ENCODE assay signal across 9 mouse cellular contexts in genomic region chr14:123627180-123627562, GRCm38 (mm10). TPM values are rescaled to one million over a fixed set of nuclear protein-coding genes. Genes with fewer than 3 reads are reported as not detected.
DNase-seq lines count a peak whose midpoint lies in the region; ATAC-seq and TF ChIP-seq lines count a peak whose summit lies in the region.
"Had no signal": no experiment of that assay in that cellular context is flagged by ENCODE, and none has a peak within 500 bp of the region (broad histone marks: within the 10 kb centered on the region; RNA-seq: fewer than 3 reads in every experiment).

No protein-coding gene starts in this region.

- WGBS in heart, postnatal 0 days, result 65% methylated on average over 3 of the region's 3 CpGs
- 47% methylated on average over 3 of the region's 3 CpGs for WGBS in embryonic facial prominence, embryonic 10.5 days
- 44% methylated on average over 3 of the region's 3 CpGs for WGBS in forebrain, postnatal 0 days
- WGBS in midbrain, embryonic 12.5 days, result 46% methylated on average over 3 of the region's 3 CpGs
- 73% methylated on average over 3 of the region's 3 CpGs for WGBS in thymus, adult 2 months

- H3K27ac ChIP-seq in heart, postnatal 0 days (ENCODE audit: low read depth), result no peak overlapping the region
- H3K27ac ChIP-seq in embryonic facial prominence, embryonic 10.5 days (replicated peaks), result peak overlapping the region; percentile 74
- peak overlapping the region; percentile 82 for H3K27ac ChIP-seq in forebrain, postnatal 0 days (ENCODE audit: low read depth, low read length)
- peak overlapping the region; percentile 60; the same call in 1 of the 2 replicates for H3K27ac ChIP-seq in midbrain, embryonic 12.5 days (replicated peaks)
- no peak overlapping the region for H3K27ac ChIP-seq in thymus, adult 2 months (ENCODE audit: control insufficient read depth, insufficient read depth, low read length)

- no peak overlapping the region for H3K9ac ChIP-seq in heart, postnatal 0 days (replicated peaks; ENCODE audit: low read depth, low read length)
- H3K9ac ChIP-seq in forebrain, postnatal 0 days, result peak overlapping the region; percentile 95
- peak overlapping the region; percentile 71 for H3K9ac ChIP-seq in midbrain, embryonic 12.5 days (replicated peaks)

- H3K9me3 ChIP-seq in heart, postnatal 0 days (replicated peaks; ENCODE audit: control insufficient read depth, low read length), result no peaks in the 10 kb centered on the region
- no peaks in the 10 kb centered on the region for H3K9me3 ChIP-seq in embryonic facial prominence, embryonic 10.5 days
- no peaks in the 10 kb centered on the region for H3K9me3 ChIP-seq in forebrain, postnatal 0 days (ENCODE audit: low read length)
- no peaks in the 10 kb centered on the region for H3K9me3 ChIP-seq in midbrain, embryonic 12.5 days

- peaks cover 4% of the 10 kb centered on the region; the same call in 1 of the 2 replicates for H3K27me3 ChIP-seq in heart, postnatal 0 days (ENCODE audit: control insufficient read depth, insufficient read depth, low read length)
- H3K27me3 ChIP-seq in embryonic facial prominence, embryonic 10.5 days (replicated peaks; ENCODE audit: low read depth, poor library complexity, severe bottlenecking), result peaks cover 20% of the 10 kb centered on the region
- H3K27me3 ChIP-seq in forebrain, postnatal 0 days (ENCODE audit: insufficient read depth, low read length), result no peaks in the 10 kb centered on the region
- H3K27me3 ChIP-seq in midbrain, embryonic 12.5 days, result peaks cover 4% of the 10 kb centered on the region; the same call in 1 of the 2 replicates
- no peaks in the 10 kb centered on the region for H3K27me3 ChIP-seq in thymus, adult 2 months (ENCODE audit: control insufficient read depth, insufficient read depth, low read length)

- ATAC-seq in heart, postnatal 0 days (ENCODE audit: insufficient read depth, low read depth), result no peak
- ATAC-seq in forebrain, postnatal 0 days, result no peak
- ATAC-seq in midbrain, embryonic 12.5 days (ENCODE audit: low FRiP score, low read depth), result no peak
- no peak for ATAC-seq in monocyte, adult 5-6 weeks (replicated peaks; ENCODE audit: insufficient number of reproducible peaks, low FRiP score, low TSS enrichment, poor library complexity, severe bottlenecking)

- TF ChIP-seq EP300 in heart, postnatal 0 days (IDR thresholded peaks at IDR 0.05; ENCODE audit: low read depth), result no peak

- H3K4me1 ChIP-seq in heart, postnatal 0 days (ENCODE audit: control insufficient read depth, insufficient read depth), result no peaks in the 10 kb centered on the region
- H3K4me1 ChIP-seq in embryonic facial prominence, embryonic 10.5 days, result peaks cover 12% of the 10 kb centered on the region
- 0 out of 2 replicates have a peak, but pooled peaks cover 4% of the 10 kb centered on the region for H3K4me1 ChIP-seq in forebrain, postnatal 0 days (ENCODE audit: insufficient read depth)
- H3K4me1 ChIP-seq in midbrain, embryonic 12.5 days, result peaks cover 17% of the 10 kb centered on the region
- H3K4me1 ChIP-seq in thymus, adult 2 months (replicated peaks; ENCODE audit: control insufficient read depth, insufficient read depth, low read length), result no peaks in the 10 kb centered on the region

- no peak for TF ChIP-seq POLR2A in thymus, adult 2 months (IDR thresholded peaks at IDR 0.05; ENCODE audit: control insufficient read depth, extremely low read depth, insufficient read depth, low read length, poor library complexity)

- H3K36me3 ChIP-seq in heart, postnatal 0 days (replicated peaks; ENCODE audit: control insufficient read depth, insufficient read depth, low read length), result no peaks in the 10 kb centered on the region
- H3K36me3 ChIP-seq in embryonic facial prominence, embryonic 10.5 days (replicated peaks), result no peaks in the 10 kb centered on the region
- H3K36me3 ChIP-seq in forebrain, postnatal 0 days (ENCODE audit: insufficient read depth), result no peaks in the 10 kb centered on the region
- H3K36me3 ChIP-seq in midbrain, embryonic 12.5 days, result no peaks in the 10 kb centered on the region
- H3K36me3 ChIP-seq in thymus, adult 2 months (ENCODE audit: control insufficient read depth, insufficient read depth, low read length), result no peaks in the 10 kb centered on the region

- DNase-seq in heart, postnatal 0 days (ENCODE audit: low spot score), result no peak
- no peak for DNase-seq in heart, adult 8-10 months (ENCODE audit: low spot score)
- DNase-seq in embryonic facial prominence, embryonic 10.5 days (ENCODE audit: low spot score), result no peak
- no peak for DNase-seq in forebrain, postnatal 0 days
- no peak for DNase-seq in gastrocnemius, postnatal 10 days
- DNase-seq in thymus, adult 2 months, result no peak

- TF ChIP-seq CTCF in heart, postnatal 0 days (IDR thresholded peaks at IDR 0.05; ENCODE audit: low read depth), result no peak
- TF ChIP-seq CTCF in forebrain, postnatal 0 days (IDR thresholded peaks at IDR 0.05; ENCODE audit: low read depth), result no peak
- no peak for TF ChIP-seq CTCF in thymus, adult 2 months (IDR thresholded peaks at IDR 0.05; ENCODE audit: borderline replicate concordance, control insufficient read depth, extremely low read depth, insufficient read depth, low read length, poor library complexity)

- H3K4me3 ChIP-seq in heart, postnatal 0 days (ENCODE audit: low read depth, low read length), result peak overlapping the region; percentile 33
- peak overlapping the region; percentile 67 for H3K4me3 ChIP-seq in embryonic facial prominence, embryonic 10.5 days
- H3K4me3 ChIP-seq in forebrain, postnatal 0 days (ENCODE audit: low read depth, low read length), result peak overlapping the region; percentile 56
- H3K4me3 ChIP-seq in midbrain, embryonic 12.5 days, result peak overlapping the region; percentile 55
- H3K4me3 ChIP-seq in thymus, adult 2 months (ENCODE audit: control insufficient read depth, insufficient read depth, low read length), result no peak overlapping the region

- peak overlapping the region; percentile 63 for H3K4me2 ChIP-seq in heart, postnatal 0 days (ENCODE audit: low read depth, low read length)
- peak overlapping the region; percentile 94 for H3K4me2 ChIP-seq in forebrain, postnatal 0 days (ENCODE audit: low read depth)
- H3K4me2 ChIP-seq in midbrain, embryonic 12.5 days (replicated peaks), result peak overlapping the region; percentile 71

RNA-seq across cellular contexts. Expression of gene Nalcn, which starts 0.2 kb away (rescaled TPM):
- total RNA-seq in heart, postnatal 0 days (2014; rRNA removed; ENCODE audit: low replicate concordance), result 0.39 and 0.46 TPM in 2 replicates
- 0.01 TPM in 2 replicates for polyA plus RNA-seq in heart, postnatal 0 days (2015; fragmentation: Nextera tagmentation; extraction: Ambion mirVana)
- total RNA-seq in heart, adult 8-10 months (2022), result under 1 TPM; 0.54 to 0.85 (median 0.70) TPM
- polyA plus RNA-seq in embryonic facial prominence, embryonic 10.5 days (2016; fragmentation: Nextera tagmentation; extraction: Ambion mirVana), result 0.64 and 0.78 TPM in 2 replicates
- 32.4 and 44.3 TPM in 2 replicates for total RNA-seq in forebrain, postnatal 0 days (2014; rRNA removed)
- 5.1 and 9.7 TPM in 2 replicates for polyA plus RNA-seq in forebrain, postnatal 0 days (2015; fragmentation: Nextera tagmentation; extraction: Ambion mirVana)
- 4.8 and 6.1 TPM in 2 replicates for polyA plus RNA-seq in midbrain, embryonic 12.5 days (2016; fragmentation: Nextera tagmentation; extraction: Ambion mirVana)
- total RNA-seq in gastrocnemius, postnatal 10 days (2021), result under 1 TPM; 0.42 to 0.43 TPM
- polyA plus RNA-seq in thymus, adult 2 months (2012; rRNA removed), result 0.13 and 0.14 TPM in 2 replicates
- not detected in 3 replicates for total RNA-seq in monocyte, adult 5-6 weeks (2017)
- total RNA-seq: MEL had no signal

RNA-seq across cellular contexts. Expression of gene Itgbl1, which starts 32.6 kb away (rescaled TPM):
- 1.2 and 2.2 TPM in 2 replicates for total RNA-seq in heart, postnatal 0 days (2014; rRNA removed; ENCODE audit: low replicate concordance)
- polyA plus RNA-seq in heart, postnatal 0 days (2015; fragmentation: Nextera tagmentation; extraction: Ambion mirVana), result 1.2 TPM in 2 replicates
- total RNA-seq in heart, adult 8-10 months (2022), result 1 to 10 TPM; 1.7 to 5.2 (median 3.4) TPM
- polyA plus RNA-seq in embryonic facial prominence, embryonic 10.5 days (2016; fragmentation: Nextera tagmentation; extraction: Ambion mirVana), result 0.10 and 0.13 TPM in 2 replicates
- 3.7 and 4.0 TPM in 2 replicates for total RNA-seq in forebrain, postnatal 0 days (2014; rRNA removed)
- polyA plus RNA-seq in forebrain, postnatal 0 days (2015; fragmentation: Nextera tagmentation; extraction: Ambion mirVana), result 4.5 and 4.8 TPM in 2 replicates
- polyA plus RNA-seq in midbrain, embryonic 12.5 days (2016; fragmentation: Nextera tagmentation; extraction: Ambion mirVana), result 1.7 and 2.1 TPM in 2 replicates
- total RNA-seq in gastrocnemius, postnatal 10 days (2021), result 1 to 10 TPM; 7.3 to 8.0 TPM
- 0.52 and 0.59 TPM in 2 replicates for polyA plus RNA-seq in thymus, adult 2 months (2012; rRNA removed)
- total RNA-seq in monocyte, adult 5-6 weeks (2017), result not detected in 3 replicates
- total RNA-seq: MEL had no signal

Comparison
In these comparisons a context has a peak if more than half of its experiments do, and no peak if none do; other contexts are left out.
1. H3K27ac ChIP-seq: peak in embryonic facial prominence, embryonic 10.5 days (single experiment), forebrain, postnatal 0 days (single experiment) and midbrain, embryonic 12.5 days (single experiment); none in heart, postnatal 0 days (single experiment) and thymus, adult 2 months (single experiment).
2. RNA of gene Nalcn, which starts 0.2 kb away (total RNA-seq): 32.4 to 44.3 TPM in forebrain, postnatal 0 days; 0.54 to 0.85 TPM in heart, adult 8-10 months, 0.39 to 0.46 TPM in heart, postnatal 0 days, 0.42 to 0.43 TPM in gastrocnemius, postnatal 10 days and not detected in monocyte, adult 5-6 weeks; every median in the first group is over 10 times any median in the second.
3. Peak in every context shown above with its lines, with median percentiles within 50 percentile points of each other: H3K4me2 ChIP-seq.